Mouse (Mus musculus): ENCODE measurements around the gene E2f2.

The E2f2 gene

DNA sequence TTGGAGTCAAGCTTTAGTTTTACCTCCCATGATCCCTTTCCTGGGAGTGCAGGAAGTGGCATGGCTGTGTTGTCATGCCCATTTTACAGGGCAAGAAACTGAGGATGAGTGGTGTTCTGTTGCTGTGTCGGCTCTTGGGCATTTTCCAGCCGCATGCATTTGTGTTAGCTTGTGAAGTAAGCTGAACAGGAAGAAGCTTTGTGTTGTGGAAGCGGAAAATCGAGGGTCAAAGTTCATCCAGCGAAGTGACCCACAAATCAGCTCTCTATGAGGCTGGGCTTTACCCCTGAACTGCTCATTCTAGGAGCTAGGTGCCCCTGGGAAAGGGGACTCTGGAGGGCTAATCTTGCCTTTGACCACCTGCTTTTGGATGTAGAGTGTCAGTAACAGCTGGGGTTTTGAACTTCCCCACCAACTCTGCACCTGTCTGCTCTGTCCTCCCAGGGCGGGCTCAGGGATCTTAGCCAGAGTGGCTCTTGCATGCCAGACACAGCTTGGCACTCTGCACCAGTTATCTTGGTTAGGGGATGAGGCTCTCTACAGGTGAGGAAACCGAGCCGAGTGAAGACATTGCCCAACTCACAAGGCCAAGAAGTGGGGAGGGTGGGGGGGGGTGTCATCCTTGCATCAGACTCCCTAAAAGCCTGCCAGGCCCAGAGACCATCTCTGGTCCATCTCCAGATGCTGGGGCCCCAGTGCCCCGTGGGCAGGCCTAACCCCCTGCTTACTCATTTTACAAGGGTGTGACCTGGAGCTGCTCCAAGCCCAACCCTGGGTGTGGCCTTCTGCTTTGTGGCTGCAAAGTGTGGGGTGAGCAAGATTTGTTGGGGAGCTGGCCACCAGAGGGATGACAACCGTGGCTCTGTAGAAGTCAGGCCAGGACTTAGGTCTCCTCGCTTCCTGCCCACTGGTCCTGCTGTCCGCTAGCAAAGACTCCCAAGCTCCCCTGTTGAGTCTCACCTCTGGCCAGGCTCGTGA is 2.3 kb downstream of the E2f2 start:
- DNase-seq (ENCODE audit: low read depth): peak; percentile 40

DNA sequence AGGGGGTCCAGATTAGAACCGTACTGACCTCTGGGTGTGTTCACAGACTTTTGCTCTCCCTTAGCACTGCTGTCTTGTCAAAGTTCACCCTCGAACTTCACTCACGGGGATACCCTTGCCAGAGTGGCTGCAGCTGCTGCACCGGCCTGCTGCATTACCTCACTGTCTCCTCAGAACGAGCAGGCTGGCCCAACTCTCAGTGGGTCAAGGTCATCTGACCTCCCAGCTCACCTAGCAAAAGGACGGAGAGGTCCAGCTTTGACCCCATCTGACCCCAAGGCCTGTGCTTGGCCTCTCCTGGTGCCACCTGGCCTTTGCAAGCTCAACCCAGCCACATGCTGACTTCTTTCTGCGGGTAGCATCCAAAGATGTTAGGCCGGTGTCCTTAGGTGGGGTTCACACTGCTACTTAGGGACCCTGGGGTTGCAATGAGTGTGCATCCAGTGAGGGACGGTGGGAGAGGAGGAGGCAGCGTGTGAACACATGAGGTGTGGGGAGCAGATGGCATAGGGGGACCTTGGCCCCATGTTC is 3.9 kb downstream of the E2f2 start:
- no peak for DNase-seq (ENCODE audit: low read depth)

DNA sequence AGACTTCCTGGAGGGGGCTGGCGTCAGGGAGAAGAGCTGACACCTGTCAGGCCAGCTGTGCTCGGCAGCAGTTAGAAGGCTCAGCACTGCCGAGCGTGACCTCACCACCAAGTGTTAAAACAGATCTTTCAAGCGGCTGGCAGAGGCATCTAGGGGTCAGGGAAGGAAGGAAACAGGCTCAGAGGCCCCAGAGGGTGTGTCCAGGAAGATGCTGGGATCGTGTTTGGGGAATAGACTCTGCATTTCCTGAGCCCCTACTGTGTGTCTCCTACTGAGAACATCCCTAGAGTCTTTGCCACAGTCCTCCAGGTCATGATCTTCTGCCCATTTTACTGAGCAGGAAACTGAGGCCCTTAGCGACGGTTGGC is 5.0 kb downstream of the E2f2 start:
- no peak for DNase-seq (ENCODE audit: low read depth)

DNA sequence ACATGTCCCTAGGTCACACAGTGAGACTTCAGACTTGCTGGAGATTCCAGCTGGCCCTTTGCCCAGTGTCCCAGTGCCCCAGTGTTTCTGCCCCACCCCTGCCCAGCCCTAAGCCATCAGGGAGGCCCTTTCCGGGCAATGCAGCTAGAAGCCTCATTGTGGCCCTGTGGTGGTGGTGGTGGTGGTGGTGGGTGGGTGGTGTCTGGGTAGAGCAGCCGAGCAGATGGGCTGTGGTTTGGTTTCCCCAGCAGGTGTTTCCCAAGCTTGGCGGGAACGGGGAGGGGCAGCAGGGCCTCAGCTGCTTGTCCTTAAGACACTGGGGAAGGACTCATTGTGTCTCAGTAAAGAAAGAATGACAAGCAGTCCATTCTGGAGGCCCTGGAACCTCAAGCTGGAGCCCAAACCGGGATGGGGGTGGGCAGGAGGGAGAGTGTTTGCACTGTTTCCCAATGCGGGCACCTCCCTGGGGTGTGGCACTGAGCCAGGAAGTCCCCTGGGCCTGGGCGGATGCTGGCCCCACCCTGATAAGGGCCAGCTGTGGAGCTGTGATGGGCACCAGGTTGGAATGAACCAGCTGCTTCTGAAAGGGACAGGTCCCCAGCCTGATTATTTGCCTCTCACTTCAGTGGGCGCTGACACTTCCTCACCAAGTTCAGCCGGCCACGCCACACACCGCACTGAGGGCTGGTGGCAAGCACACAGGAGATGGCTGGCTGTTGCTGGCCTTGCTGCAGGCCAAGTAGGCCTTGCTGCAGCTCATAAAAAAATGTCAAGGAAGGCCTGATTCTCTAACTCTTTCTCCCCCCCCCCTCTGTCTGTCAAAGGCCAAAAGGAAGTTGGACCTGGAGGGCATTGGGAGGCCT is 5.6 kb downstream of the E2f2 start:
- DNase-seq (ENCODE audit: low read depth): peak; percentile 67

DNA sequence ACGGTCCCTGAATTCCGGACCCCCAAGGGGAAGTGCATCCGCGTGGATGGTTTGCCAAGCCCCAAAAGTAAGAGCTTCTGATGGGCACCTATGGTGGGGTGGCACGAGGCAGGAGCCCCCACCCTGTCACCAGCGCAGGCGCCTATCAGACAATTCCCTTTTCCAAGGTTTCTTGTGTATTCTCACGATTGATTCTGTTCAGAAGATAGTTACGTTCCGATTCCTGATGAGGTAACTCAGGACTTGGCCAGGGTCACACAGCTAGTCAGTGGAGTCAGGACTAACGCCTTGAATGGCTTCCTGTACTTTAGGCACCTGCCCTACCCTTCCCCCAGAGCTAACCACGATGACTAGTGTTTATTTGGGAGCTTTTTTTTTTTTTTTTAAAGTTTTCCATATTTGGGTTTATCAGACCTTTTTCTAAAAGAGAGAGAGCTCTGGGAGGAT is 6.3 kb downstream of the E2f2 start:
- peak; percentile 62 for DNase-seq (ENCODE audit: low read depth)

DNA sequence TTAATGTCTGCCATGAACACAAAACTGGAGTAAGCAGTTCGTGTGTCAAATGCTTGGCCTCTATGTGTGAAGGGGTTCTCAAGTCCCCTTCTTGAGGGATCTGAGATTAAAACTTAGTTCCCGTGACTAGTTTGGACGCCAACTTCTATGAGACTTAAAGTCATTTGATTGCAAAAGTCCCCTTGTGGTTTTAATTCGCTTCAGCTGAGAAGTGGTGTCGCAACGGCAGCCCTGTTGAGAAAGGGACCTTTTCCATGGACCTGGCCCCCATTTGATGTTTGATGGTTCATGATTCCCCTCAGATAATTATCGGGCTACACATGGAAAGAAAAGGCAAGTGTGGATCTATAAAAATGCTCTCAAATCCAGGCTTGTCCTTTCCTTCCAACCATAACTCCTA is 7.3 kb downstream of the E2f2 start:
- peak; percentile 57 for DNase-seq (ENCODE audit: low read depth)

DNA sequence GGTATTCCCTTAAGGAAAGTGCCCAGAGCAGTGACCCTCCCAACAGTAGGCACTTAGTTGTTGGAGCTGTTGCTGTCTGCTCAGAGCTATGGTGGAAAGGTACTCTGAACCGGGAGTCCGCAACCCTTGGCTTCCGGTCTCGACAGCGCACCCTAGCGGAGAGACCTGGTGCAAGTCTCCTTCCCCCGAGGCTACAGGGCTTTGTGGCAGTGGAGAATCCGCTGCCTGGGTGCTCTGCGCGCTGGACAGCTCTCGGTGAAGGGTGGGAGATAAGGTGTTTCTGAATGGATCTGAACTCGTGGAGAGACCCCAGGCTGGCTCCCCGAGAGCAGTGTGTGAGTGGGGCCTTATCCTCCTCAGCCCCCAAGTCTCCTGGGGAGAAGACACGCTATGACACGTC is 7.8 kb downstream of the E2f2 start:
- DNase-seq (ENCODE audit: low read depth): peak; percentile 96

DNA sequence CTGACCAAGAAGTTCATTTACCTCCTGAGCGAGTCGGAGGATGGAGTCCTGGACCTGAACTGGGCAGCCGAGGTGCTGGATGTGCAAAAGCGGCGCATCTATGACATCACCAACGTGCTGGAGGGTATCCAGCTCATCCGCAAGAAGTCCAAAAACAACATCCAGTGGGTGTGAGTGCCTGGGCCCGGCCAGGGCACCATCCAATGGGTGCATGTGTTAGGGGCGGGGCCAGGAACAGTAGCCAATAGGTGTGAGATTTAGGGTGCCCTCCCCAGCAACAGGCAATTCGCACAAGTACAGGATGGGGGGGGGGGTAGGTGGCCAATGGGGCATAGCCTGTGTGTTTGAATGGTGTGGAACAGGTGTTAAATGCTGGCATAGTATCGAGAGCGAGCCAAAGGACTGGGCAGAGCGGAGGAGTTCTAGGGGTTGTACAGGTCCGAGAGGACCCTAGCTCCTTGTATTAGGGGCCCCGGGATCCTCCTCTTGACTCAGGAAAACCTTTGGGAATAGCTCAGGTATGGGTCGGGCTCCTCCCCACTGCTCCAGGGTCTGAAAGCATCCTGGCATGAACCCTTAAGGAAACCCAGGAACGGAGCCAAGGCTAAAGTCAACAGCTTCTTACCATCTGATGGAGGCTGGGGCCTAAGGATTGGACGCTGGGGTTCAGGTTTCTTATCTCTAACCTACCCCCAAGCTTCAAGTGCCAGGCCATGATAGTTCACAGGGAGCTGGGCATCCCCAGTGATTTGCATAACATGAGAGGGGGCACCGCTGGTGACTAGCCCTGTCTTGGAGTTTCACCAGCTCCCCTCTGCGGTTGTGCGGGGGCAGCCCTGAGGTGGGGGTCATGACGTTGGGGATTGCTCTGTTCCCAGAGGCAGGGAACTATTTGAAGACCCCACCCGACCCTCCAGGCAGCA is 8.5 kb downstream of the E2f2 start:
- DNase-seq (ENCODE audit: low read depth): peak; percentile 88

DNA sequence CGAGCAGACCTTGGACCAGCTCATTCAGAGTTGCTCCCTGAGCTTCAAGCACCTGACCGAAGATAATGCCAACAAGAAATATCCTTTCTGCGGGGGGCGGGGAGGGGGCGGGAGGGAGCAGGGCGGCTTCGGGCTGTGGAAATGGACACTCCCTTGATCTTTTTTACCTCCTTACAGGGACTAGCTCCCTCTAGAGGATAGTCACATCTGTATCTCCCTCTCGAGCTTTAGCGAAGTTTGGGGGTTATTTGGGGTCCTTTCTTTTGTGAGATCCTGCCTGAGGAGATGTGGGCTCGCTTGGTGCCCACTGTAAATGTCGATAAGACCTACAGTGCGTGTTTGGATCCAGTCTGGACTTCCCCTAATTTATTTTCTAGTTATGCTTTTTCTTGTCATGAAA is 9.2 kb downstream of the E2f2 start:
- DNase-seq (ENCODE audit: low read depth): no peak

DNA sequence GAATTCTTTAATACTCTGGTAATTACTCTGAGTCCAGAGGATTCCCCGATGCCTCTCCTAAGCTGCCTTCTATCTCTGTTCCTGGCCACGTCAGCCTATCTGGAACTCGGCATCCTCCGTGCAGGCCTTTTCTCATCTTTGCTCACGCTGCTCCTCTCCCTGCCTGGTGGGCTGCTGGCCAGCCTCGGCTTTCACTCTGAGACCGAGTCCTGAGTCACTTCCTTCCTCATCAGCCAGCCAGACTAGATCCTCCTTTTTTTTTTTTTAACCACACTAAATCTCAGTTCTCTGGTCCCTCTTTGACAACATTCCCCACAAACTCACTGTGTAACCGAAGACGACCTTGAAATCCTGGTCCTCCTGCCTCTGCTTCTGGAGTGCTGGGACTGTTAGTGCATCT is 13.2 kb downstream of the E2f2 start:
- DNase-seq (ENCODE audit: low read depth): no peak

DNA sequence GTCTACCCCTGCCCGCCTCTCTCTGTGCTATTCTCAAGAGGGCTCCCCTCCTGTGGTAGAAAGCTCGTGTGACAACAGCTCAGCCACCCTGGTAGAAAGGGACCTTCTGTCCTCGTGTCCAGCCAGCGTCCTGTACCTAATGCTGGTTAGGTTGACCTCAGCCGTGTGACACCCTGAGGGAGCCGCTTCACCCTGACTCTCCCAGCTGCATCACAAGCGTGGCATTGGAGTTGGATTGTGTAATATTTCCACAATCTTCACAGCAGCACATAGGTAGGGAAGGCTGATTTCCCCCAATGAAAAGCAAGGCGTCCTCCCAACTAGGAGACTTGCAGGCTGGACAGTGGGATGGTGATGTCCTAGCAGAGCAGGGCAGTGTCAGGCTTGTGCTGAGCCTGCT is 14.1 kb downstream of the E2f2 start:
- DNase-seq (ENCODE audit: low read depth): no peak

DNA sequence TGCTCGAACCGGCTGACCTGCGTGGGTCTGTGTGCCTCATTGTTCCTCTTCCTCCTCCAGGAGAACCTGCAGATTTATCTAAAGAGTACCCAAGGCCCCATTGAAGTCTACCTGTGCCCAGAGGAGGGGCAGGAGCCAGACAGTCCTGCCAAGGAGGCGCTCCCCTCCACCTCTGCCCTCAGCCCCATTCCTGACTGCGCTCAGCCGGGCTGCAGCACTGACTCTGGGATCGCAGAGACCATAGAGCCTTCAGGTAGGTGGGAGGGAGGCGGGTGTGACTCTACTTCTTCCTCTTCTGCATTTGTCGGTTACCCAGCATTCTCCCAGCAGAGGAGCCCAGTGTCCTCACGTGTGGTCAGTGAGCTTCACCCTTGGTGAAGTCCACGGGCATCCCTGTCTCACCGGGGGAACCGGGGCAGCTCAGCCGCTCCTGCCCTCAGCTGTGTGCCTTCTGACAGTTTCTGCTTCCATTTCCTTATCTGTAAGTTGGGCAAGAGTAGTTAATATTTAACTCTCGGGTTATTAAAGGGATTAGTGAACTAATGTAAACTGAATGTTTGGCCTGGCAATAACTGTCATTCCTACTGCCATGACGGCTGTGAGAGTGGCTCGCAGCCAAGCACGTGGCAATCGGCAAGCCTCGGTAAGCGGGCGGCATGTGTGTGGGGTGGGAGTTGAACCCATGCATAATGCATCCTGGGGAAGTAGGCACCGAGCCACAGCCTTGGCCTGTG is 14.7 kb downstream of the E2f2 start:
- no peak for DNase-seq (ENCODE audit: low read depth)

DNA sequence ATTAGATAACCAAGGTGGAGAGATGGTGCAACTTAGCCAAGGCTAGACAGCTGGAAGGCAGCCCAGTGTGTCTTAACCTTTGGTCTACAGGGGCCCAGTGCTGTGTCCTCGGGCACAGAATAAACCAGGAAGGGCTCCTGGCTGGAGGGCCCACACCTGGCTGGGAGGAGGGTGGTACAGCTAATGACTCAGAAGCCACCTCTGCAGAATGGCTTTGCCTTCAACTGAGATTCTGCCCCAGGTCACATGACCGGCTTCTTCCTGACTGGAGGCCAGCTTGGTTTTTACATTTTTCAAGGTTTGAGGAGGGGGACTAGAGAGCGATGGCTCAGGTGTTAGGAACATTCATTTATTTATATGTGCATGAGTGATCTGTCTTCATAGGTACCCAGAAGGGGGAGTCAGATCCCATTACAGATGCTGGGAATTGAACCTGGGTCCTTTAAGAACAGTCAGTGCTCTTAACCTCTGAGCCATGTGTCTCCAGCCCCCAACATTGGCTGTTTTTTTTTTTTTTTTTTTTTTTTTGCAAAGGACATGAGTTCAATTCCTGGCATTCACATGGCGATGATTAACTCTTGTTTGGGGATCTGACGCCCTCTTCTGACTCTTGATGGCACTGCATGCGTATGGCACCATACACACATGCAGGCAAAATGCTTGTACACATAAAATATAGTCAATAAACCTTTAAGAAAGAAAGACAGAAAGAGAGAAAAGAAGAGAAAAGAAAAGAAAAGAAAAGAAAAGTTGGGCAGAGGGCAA is 17.0 kb downstream of the E2f2 start:
- DNase-seq (ENCODE audit: low read depth): peak; percentile 70

DNA sequence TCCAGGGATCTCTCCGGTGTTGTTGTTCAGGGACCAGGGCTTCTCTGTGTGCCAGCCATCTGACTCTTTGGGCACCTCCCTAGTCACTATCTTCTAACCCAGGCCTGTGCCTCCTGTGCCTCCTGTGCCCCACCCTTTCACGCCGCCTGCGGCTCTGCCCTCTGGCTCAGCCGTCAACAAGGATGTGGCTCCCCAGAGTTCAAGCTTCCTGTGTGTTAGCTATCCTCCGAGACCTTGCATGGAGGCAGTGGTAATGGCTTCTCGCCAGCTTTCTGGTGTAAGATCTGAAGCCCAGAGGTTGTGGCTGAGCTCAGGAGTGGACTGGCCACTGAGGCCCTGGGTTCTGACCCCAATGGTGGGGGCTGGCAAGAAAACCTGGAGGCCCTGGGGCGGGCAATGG is 17.7 kb downstream of the E2f2 start:
- DNase-seq (ENCODE audit: low read depth): peak; percentile 83

DNA sequence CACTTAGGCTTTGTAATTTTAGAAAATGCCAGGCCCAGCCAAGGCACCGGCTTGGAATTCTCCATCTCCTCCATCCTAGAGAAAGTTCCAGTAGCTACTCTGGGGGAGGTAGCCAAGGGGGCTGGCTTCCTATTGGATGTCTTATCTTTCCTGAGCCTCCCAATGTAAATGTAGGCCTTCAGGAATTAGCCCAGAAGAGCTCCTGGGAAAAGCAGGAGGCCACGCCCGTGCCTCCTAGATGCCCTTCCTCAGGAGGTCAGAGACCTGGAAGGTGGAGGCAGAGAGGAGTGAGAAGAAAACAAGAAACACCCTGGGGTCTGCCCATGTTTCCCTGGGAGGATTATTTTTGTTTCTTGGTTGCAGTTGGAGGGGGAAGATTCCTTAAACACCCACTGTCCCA is 21.4 kb downstream of the E2f2 start:
- no peak for DNase-seq (ENCODE audit: low read depth)

DNA sequence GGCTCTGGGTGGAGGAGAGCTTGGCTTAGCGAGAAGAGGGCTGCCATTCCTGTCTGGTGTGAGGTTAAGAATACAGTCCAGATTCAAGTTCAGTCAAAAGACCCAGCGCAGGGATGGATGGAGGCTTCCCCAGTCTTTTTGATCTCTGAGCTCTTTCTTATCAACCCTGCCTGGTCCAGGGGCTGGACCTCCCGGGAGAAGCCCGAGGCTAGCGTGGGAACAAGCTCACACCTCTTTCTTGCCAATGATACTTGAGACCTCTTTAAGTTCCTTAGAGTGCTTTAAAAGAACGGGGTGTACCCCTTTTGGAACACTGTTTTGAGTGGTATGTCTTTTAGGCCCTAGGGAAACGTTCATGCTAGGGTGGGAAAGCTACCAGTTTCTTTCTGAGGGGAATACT is 22.8 kb downstream of the E2f2 start:
- no peak for DNase-seq (ENCODE audit: low read depth)

DNA sequence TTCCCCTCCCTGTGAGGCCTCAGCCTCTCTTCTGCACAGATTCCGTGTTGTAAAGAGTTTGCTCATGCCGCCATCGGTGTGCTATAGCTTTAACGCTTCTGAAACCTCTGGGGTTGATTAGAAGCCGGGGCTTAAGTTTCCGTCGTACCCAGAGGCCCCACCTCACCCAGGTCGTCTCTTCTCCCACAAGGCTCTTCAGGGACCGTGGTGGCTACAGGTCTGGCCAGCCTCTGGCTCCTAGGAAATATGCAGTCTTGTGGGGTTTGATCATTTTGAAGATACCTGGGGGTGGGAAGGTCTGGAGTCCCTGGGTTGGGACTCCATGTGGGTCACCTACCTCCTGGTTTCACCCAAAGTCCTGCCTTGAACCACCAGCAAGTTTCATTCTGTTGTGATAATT is 23.4 kb downstream of the E2f2 start:
- DNase-seq (ENCODE audit: low read depth): no peak

DNA sequence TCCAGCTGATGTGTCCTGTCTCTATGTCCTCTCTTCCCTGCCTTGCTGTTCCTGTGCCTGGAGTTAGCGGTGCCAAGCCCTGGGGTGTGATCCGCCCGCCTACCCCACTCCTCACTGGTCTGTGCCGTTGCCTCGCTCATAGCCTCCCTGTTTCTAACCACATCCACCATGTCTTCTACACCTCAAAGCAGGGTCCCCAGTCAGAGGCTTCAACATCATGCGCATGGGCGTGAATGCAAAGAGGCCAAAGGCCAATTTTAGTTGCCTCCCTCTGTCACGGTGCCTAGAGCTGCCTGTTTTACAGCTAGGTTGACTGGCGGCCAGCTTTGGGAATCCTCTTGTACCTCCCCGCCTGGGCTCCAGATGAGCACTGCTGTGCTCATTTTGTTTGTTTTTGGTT is 24.0 kb downstream of the E2f2 start:
- DNase-seq (ENCODE audit: low read depth): peak; percentile 46

DNA sequence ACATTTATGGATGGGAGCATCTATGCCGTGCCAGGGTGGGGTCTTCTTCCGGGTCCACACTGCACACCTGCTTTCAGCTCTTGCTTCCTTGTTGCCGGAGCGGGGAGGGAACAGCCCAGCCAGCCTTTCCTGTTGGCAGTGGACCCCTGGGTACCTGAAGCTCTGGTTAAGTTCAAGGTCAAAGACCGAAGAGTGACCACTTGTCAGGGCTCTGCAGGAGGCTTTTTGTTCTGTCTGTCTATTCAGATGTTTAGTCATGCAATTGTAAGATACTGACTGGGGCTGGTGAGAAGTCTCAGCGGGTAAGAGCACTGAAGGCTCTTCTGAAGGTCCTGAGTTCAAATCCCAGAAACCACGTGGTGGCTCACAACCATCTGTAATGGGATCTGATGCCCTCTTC is 26.7 kb downstream of the E2f2 start:
- no peak for DNase-seq (ENCODE audit: low read depth)

Measured in naive thymus-derived CD4-positive, alpha-beta T cell, adult 2 months (primary cell).